Mouse (Mus musculus) thymus, postnatal 14 days (tissue): ENCODE results near the gene Tcl1b2.
"Not testable (repeated sequence)": the region's sequence is repeated elsewhere in the genome, so short reads cannot be mapped to it uniquely, and the experiment has no call there.

Source experiments
- DNase-seq: peaks from one replicate; pipeline ENCODE4 v3.0.0; 2021

Gene Tcl1b2

DNA sequence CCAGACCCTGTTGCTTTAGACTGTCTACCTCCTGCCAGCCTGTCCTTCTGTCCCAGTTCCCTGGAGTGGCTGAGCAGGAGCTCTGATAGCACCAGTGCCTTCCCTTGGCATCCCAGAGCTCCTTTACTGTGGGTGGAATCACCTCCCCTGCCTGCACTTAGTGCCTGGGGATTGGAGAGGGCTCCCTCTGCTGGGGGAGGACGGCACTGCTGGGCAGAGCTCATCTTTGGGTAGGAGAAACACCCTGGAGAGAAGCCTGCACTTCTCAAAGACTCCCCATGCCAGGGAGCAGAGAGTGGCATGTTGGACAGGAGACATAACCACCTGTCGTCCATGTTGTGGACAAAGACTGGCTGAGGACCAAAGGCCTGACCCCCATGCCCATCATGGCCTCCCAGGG is 28.5 kb downstream of the Tcl1b2 start:
- DNase-seq: peak; percentile 69

GRCm38 (mm10) chr12:105176044-105176443 is 30.2 kb downstream of the Tcl1b2 start, which contains the start of gene Tcl1b5:
Gene Tcl1b5, plus strand, starts transcription at chr12:105176344.
- not testable (repeated sequence) for DNase-seq

DNA sequence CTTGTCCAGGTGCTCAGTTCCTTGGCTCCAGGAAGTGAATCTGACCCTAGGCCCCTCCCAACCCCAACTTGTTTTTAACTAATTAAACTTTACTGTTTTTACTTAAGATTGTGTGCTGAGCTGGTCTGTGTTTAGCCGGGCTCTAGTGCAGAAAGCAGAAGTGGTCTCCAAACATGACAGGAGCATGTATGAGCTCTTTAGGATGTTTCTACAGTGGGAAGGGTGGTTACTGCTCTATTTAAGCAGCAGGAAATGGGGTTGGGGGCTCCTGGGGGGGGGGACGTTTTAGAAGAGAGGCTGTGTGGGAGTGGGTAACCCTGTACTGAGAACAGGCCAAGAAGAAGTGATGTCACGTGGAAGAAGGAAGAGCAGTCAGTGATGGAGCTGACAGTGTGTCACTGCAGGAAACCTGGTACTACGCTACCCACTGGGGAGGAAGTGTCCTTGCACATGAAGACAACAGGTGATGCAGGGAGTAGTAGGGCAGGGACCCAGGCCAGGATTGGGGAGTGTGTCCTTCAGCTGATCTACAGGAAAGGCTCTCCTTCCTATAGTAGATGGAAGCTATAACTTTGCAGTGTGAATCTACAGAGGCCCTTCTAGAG is 35.3 kb downstream of the Tcl1b2 start:
- not testable (repeated sequence) for DNase-seq

- peak; percentile 18 for DNase-seq
Measured at GRCm38 (mm10) chr12:105188980-105189379, 43.2 kb downstream of the Tcl1b2 start.

DNA sequence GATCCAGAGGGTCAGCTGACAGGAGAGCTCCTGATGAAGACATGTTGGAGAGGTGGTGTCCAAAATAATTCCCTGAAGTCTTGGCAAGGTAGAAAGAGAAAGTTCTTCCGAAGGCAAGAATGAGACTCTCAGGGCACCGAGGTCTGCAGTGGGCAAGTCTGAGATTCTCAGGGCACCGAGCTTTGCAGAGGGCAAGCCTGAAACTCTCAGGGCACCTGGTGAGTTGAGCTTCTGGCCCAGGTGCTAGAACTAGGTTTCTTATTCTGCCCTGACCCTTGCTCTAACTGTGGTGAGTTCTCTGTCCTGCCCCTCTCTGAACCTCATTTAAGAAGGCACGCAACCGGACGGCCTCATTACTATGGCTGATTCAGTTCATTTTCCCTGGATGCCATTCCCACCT is 44.9 kb downstream of the Tcl1b2 start, which contains the start of gene Tcl1b3:
Gene Tcl1b3 (plus strand): TSS at position 301 of the 400 bp plus-strand sequence.
- not testable (repeated sequence) for DNase-seq

- DNase-seq: not testable (repeated sequence)
Measured at GRCm38 (mm10) chr12:105199684-105200497, 54.1 kb downstream of the Tcl1b2 start.

DNA sequence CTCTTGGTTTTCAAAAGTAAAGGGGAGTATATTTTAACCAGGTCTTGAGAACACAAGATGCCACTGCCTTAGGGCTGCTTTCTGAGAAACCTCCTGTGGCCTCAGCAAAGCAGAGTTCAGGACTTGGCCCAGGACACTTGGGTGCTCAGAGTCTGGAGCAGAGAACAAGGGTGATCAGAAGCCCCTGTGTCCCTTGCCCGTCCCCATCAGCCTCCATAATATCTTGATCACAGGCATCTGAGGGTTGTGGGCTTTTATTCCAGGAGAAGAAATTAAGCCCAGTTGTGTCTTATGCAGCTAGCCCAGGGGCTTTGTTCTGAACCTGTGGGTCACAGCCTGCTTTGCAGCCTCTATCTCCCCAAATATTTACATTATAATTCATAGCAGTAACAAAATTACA is 55.8 kb downstream of the Tcl1b2 start, which contains the start of gene Tcl1b4:
Gene Tcl1b4 (plus strand): TSS at position 301 of the 400 bp plus-strand sequence.
- not testable (repeated sequence) for DNase-seq
